ENCODE assay signal across 8 mouse cellular contexts in the genomic region with DNA sequence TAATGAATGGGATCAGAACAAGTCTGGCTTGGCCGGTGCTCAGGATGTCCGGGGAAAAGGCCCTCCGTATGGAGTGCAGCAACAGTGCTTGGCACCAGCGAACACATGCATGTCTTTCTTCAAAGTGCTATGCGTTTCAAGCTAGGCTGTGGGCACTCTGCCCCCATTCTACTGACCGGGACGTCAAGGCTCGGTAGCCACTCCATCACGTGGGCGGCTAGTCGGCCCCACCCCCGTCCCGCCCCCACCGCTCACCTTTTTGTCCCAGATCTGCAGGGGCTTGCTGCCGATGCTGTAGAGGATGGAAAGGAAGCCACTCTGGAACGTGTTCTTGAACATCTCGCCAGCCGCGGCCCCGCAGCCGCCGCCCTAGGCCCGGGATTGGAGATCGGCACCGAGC. TPM values are rescaled to one million over a fixed set of nuclear protein-coding genes. Genes with fewer than 3 reads are reported as not detected.
DNase-seq lines count a peak whose midpoint lies in the region; ATAC-seq lines count a peak whose summit lies in the region.

No protein-coding gene starts in this region.

- no peaks in the 10 kb centered on the region for H3K27me3 ChIP-seq in midbrain, embryonic 15.5 days (replicated peaks)

- peak overlapping the region; percentile 64 for H3K4me2 ChIP-seq in midbrain, embryonic 15.5 days

- peak overlapping the region; percentile 80 for H3K9ac ChIP-seq in midbrain, embryonic 15.5 days

- H3K27ac ChIP-seq in midbrain, embryonic 15.5 days: peak overlapping the region; percentile 90

- peak; percentile 65 for ATAC-seq in midbrain, embryonic 15.5 days (replicated peaks)

- H3K9me3 ChIP-seq in midbrain, embryonic 15.5 days: no peaks in the 10 kb centered on the region

- intact Hi-C loops in left cerebral cortex, postnatal 14 days (cut with DNase I): loop anchor here (2.0 to 10.0 kb wide), 2 partner anchors 81 to 261 kb away; a partner anchor contains a TSS

- DNase-seq in cerebellum, adult 11-12 months: peak; percentile 75
- DNase-seq in cerebellum, adult 11 months: no peak
- peak; percentile 61 to 66 for DNase-seq in right cerebral cortex, postnatal 10 days (ENCODE audit: low spot score in 2 of 2)
- no peak for DNase-seq in right cerebral cortex, postnatal 14 days
- peak; percentile 28 to 46 for DNase-seq in frontal cortex, postnatal 36 days (ENCODE audit: low spot score in 2 of 2)
- peak; percentile 35 to 40 for DNase-seq in left cerebral cortex, postnatal 14 days (ENCODE audit: low spot score in 2 of 2)
- no peak for DNase-seq in thymus, adult 18-20 months

- 0% methylated on average over 24 of the region's 25 CpGs for WGBS in midbrain, embryonic 15.5 days

- peak overlapping the region; percentile 72 for H3K4me3 ChIP-seq in midbrain, embryonic 15.5 days

- no peaks in the 10 kb centered on the region for H3K36me3 ChIP-seq in midbrain, embryonic 15.5 days (replicated peaks)

- peaks cover 47% of the 10 kb centered on the region for H3K4me1 ChIP-seq in midbrain, embryonic 15.5 days

RNA-seq across cellular contexts. Expression of a gene that starts 0.4 kb away (rescaled TPM):
- total RNA-seq in left cerebral cortex, postnatal 14 days (2021): 10 to 100 TPM; 64.9 to 65.9 TPM
- polyA plus RNA-seq in midbrain, embryonic 15.5 days (2015; fragmentation: Nextera tagmentation; extraction: Ambion mirVana): 120 and 121 TPM in 2 replicates

RNA-seq across cellular contexts. Expression of a gene that starts 55.6 kb away (rescaled TPM):
- 10 to 100 TPM; 83.1 to 91.0 TPM for total RNA-seq in left cerebral cortex, postnatal 14 days (2021)
- 9.8 and 10.2 TPM in 2 replicates for polyA plus RNA-seq in midbrain, embryonic 15.5 days (2015; fragmentation: Nextera tagmentation; extraction: Ambion mirVana)

Comparison
In these comparisons a context has a peak if more than half of its experiments do, and no peak if none do; other contexts are left out.
1. DNase-seq: peak in cerebellum, adult 11-12 months (single experiment), right cerebral cortex, postnatal 10 days (2 of 2), frontal cortex, postnatal 36 days (2 of 2) and left cerebral cortex, postnatal 14 days (2 of 2); none in cerebellum, adult 11 months (single experiment), right cerebral cortex, postnatal 14 days (single experiment) and thymus, adult 18-20 months (0 of 2).